Mouse (Mus musculus) limb, embryonic 11.5 days (tissue): ENCODE results near the gene Stat5b. TPM values are rescaled to one million over a fixed set of nuclear protein-coding genes. Genes with fewer than 3 reads are reported as not detected.

Experiments
- ATAC-seq: fragments of 200-750 bp; cut with Nextera tagmentation; 2 replicates; pipeline ENCODE4 v1.8.0; 2017; ENCODE audit warnings: low read depth; ENCODE audit not compliant: insufficient number of reproducible peaks, low FRiP score, low TSS enrichment
- DNase-seq: peaks from one replicate; pipeline ENCODE4 v3.0.0-alpha.2; 2015; ENCODE audit warnings: low spot score
- H3K27ac ChIP-seq: fragments of 300-500 bp; sonication (generic); replicated peaks from 2 replicates; pipeline ENCODE4 v1.5.1; 2014; ENCODE audit warnings: low read depth, mild to moderate bottlenecking, low read length
- H3K27me3 ChIP-seq: fragments of 300-500 bp; sonication (generic); 2 replicates; pipeline ENCODE4 v1.6.1; 2014; ENCODE audit warnings: mild to moderate bottlenecking, low read length, mixed read lengths; ENCODE audit not compliant: control insufficient read depth, insufficient read depth
- H3K36me3 ChIP-seq: fragments of 300-500 bp; sonication (generic); 2 replicates; pipeline ENCODE4 v1.6.1; 2014; ENCODE audit warnings: mild to moderate bottlenecking, low read length, moderate library complexity, mixed read lengths; ENCODE audit not compliant: control insufficient read depth, insufficient read depth
- H3K4me1 ChIP-seq: fragments of 300-500 bp; sonication (generic); 2 replicates; pipeline ENCODE4 v1.6.1; 2014; ENCODE audit warnings: low read length, mixed read lengths; ENCODE audit not compliant: control insufficient read depth, insufficient read depth
- H3K4me2 ChIP-seq: fragments of 300-500 bp; sonication (generic); 2 replicates; pipeline ENCODE4 v1.6.1; 2014; ENCODE audit warnings: low read depth, mild to moderate bottlenecking, moderate library complexity; ENCODE audit not compliant: severe bottlenecking
- H3K4me3 ChIP-seq: fragments of 300-500 bp; sonication (generic); 2 replicates; pipeline ENCODE4 v1.5.1; 2014; ENCODE audit warnings: low read depth, low read length
- H3K9ac ChIP-seq: fragments of 300-500 bp; sonication (generic); 2 replicates; pipeline ENCODE4 v1.6.1; 2014; ENCODE audit warnings: mild to moderate bottlenecking, low read length
- H3K9me3 ChIP-seq: fragments of 300-500 bp; sonication (generic); 2 replicates; pipeline ENCODE4 v1.6.1; 2016; ENCODE audit warnings: low read length; ENCODE audit not compliant: control insufficient read depth
- WGBS: fragments of 180-500 bp; shearing (Covaris S2); extraction: QIAGEN DNeasy Blood & Tissue Kit; methylation state at CpG from one replicate; pipeline ENCODE4 v1.1.7; 2014; 5-methylcytosine and 5-hydroxymethylcytosine counted together
- polyA plus RNA-seq: library from polyadenylated mRNA; unstranded; fragments of >200 nt; fragmentation: Nextera tagmentation; extraction: Ambion mirVana; gene quantifications from 2 replicates; pipeline ENCODE4 v1.2.1, GENCODE M21; 2014

Stat5b gene
- polyA plus RNA-seq, 1 experiment from 2014 or later, result 16.9 TPM

GRCm38 (mm10) chr11:100860198-100861048, 9.9 kb upstream of the Stat5b start:
- WGBS, result 3% methylated on average over 54 of the region's 55 CpGs
- H3K4me2 ChIP-seq, result peak overlapping the region; percentile 73
- DNase-seq (peak; percentile 81), ATAC-seq (peak; percentile 68)
- H3K27ac ChIP-seq, result no peak overlapping the region
- no peaks in the 10 kb centered on the region for H3K36me3 ChIP-seq
- H3K4me3 ChIP-seq, result peak overlapping the region; percentile 51
- H3K9me3 ChIP-seq, result no peaks in the 10 kb centered on the region
- peaks cover 4% of the 10 kb centered on the region; the same call in 1 of the 2 replicates for H3K4me1 ChIP-seq
- peaks cover 9% of the 10 kb centered on the region; the same call in 1 of the 2 replicates for H3K27me3 ChIP-seq
- H3K9ac ChIP-seq, result peak overlapping the region; percentile 47

- Histone ChIP-seq H3K4me2 (peak overlapping the region; percentile 73), H3K9ac (no peak overlapping the region), H3K4me3 (peak overlapping the region; percentile 51), H3K36me3 (no peaks in the 10 kb centered on the region), H3K4me1 (peaks cover 4% of the 10 kb centered on the region; the same call in 1 of the 2 replicates), H3K9me3 (no peaks in the 10 kb centered on the region), H3K27me3 (peaks cover 9% of the 10 kb centered on the region; the same call in 1 of the 2 replicates), H3K27ac (no peak overlapping the region)
- no peak for DNase-seq
- WGBS, result 37% methylated on average over 6 of the region's 6 CpGs
- no peak for ATAC-seq
Observed at GRCm38 (mm10) chr11:100859579-100860075, 9.1 kb upstream of the Stat5b start.

GRCm38 (mm10) chr11:100858935-100859578, 8.5 kb upstream of the Stat5b start, which contains the start of gene Stat5a:
TSS of gene Stat5a (plus strand) at chr11:100859351.
- WGBS, result 54% methylated on average over 9 of the region's 9 CpGs
- no peak for DNase-seq
- H3K27me3 ChIP-seq, result peaks cover 9% of the 10 kb centered on the region; the same call in 1 of the 2 replicates

GRCm38 (mm10) chr11:100857960-100858359, 7.4 kb upstream of the Stat5b start:
- Histone ChIP-seq H3K4me3 (no peak overlapping the region), H3K4me2 (no peak overlapping the region), H3K36me3 (no peaks in the 10 kb centered on the region), H3K27me3 (peaks cover 9% of the 10 kb centered on the region; the same call in 1 of the 2 replicates), H3K9me3 (no peaks in the 10 kb centered on the region), H3K9ac (no peak overlapping the region), H3K4me1 (peaks cover 4% of the 10 kb centered on the region; the same call in 1 of the 2 replicates), H3K27ac (no peak overlapping the region)
- 65% methylated on average over 6 of the region's 6 CpGs for WGBS
- ATAC-seq, result no peak
- DNase-seq, result no peak

More at GRCm38 (mm10) chr11:100858935-100859578, 8.5 kb upstream of the Stat5b start, which contains the start of gene Stat5a:
- Histone ChIP-seq H3K4me2 (peak within 1 kb of the TSS; percentile 73), H3K9ac (peak within 1 kb of the TSS; percentile 47; the same call in 1 of the 2 replicates), H3K4me3 (peak within 1 kb of the TSS; percentile 51), H3K36me3 (no peaks in the 10 kb centered on the region), H3K9me3 (no peaks in the 10 kb centered on the region), H3K4me1 (peaks cover 4% of the 10 kb centered on the region; the same call in 1 of the 2 replicates), H3K27ac (no peak within 1 kb of the TSS)
- no peak for ATAC-seq

GRCm38 (mm10) chr11:100855178-100855577, 4.7 kb upstream of the Stat5b start:
- no peaks in the 10 kb centered on the region for H3K9me3 ChIP-seq
- H3K4me2 ChIP-seq, result no peak overlapping the region
- DNase-seq (no peak), ATAC-seq (no peak)
- no peaks in the 10 kb centered on the region for H3K36me3 ChIP-seq
- no peak overlapping the region for H3K27ac ChIP-seq
- H3K9ac ChIP-seq, result no peak overlapping the region
- H3K27me3 ChIP-seq, result peaks cover 5% of the 10 kb centered on the region; the same call in 1 of the 2 replicates
- H3K4me3 ChIP-seq, result no peak overlapping the region
- 92% methylated on average over 4 of the region's 4 CpGs for WGBS
- H3K4me1 ChIP-seq, result peaks cover 6% of the 10 kb centered on the region; the same call in 1 of the 2 replicates

GRCm38 (mm10) chr11:100854268-100854667, 3.7 kb upstream of the Stat5b start:
- H3K4me2 ChIP-seq, result no peak overlapping the region
- no peaks in the 10 kb centered on the region for H3K36me3 ChIP-seq
- no peak overlapping the region for H3K9ac ChIP-seq
- ATAC-seq (no peak), DNase-seq (no peak)
- H3K4me1 ChIP-seq, result peaks cover 6% of the 10 kb centered on the region; the same call in 1 of the 2 replicates
- no peaks in the 10 kb centered on the region for H3K9me3 ChIP-seq
- H3K4me3 ChIP-seq, result no peak overlapping the region
- H3K27me3 ChIP-seq, result peaks cover 2% of the 10 kb centered on the region; the same call in 1 of the 2 replicates
- H3K27ac ChIP-seq, result no peak overlapping the region
- WGBS, result 60% methylated on average over 4 of the region's 4 CpGs

- peaks cover 6% of the 10 kb centered on the region; the same call in 1 of the 2 replicates for H3K4me1 ChIP-seq
- H3K9ac ChIP-seq, result no peak overlapping the region
- no peaks in the 10 kb centered on the region for H3K36me3 ChIP-seq
- no peak for DNase-seq
- no peak for ATAC-seq
- H3K27ac ChIP-seq, result no peak overlapping the region
- WGBS, result 74% methylated on average over 5 of the region's 5 CpGs
- no peaks in the 10 kb centered on the region for H3K27me3 ChIP-seq
- H3K4me3 ChIP-seq, result no peak overlapping the region
- no peak overlapping the region for H3K4me2 ChIP-seq
- no peaks in the 10 kb centered on the region for H3K9me3 ChIP-seq
Observed at GRCm38 (mm10) chr11:100853018-100853417, 2.5 kb upstream of the Stat5b start.

- H3K36me3 ChIP-seq, result no peaks in the 10 kb centered on the region
- no peak overlapping the region for H3K4me2 ChIP-seq
- no peaks in the 10 kb centered on the region for H3K9me3 ChIP-seq
- DNase-seq (no peak), ATAC-seq (no peak)
- H3K4me1 ChIP-seq, result peaks cover 6% of the 10 kb centered on the region; the same call in 1 of the 2 replicates
- no peaks in the 10 kb centered on the region for H3K27me3 ChIP-seq
- H3K27ac ChIP-seq, result no peak overlapping the region
- H3K4me3 ChIP-seq, result no peak overlapping the region
- no peak overlapping the region for H3K9ac ChIP-seq
- 93% methylated on average over 2 of the region's 2 CpGs for WGBS
Observed at GRCm38 (mm10) chr11:100852088-100852487, 1.6 kb upstream of the Stat5b start.
